Mouse (Mus musculus) cerebellum, postnatal 4 days (tissue): ENCODE data around the gene 4930572O03Rik.
"Not testable (repeated sequence)": the region's sequence is repeated elsewhere in the genome, so short reads cannot be mapped to it uniquely, and the experiment has no call there.

Experiments used
- DNase-seq, 2 experiments: peaks; one replicate each; pipeline ENCODE4 v3.0.0; 2022; ENCODE audit warnings: low spot score in 2 of 2, mixed read lengths in 1 of 2

Gene 4930572O03Rik

GRCm38 (mm10) chr5:15618764-15619163, 38.1 kb downstream of the 4930572O03Rik start, which contains the start of gene Speer4d:
TSS of gene Speer4d (plus strand) at chr5:15619064.
- DNase-seq = not testable (repeated sequence)

GRCm38 (mm10) chr5:15616195-15616594, 40.7 kb downstream of the 4930572O03Rik start:
- not testable (repeated sequence) for DNase-seq

GRCm38 (mm10) chr5:15610695-15611094, 46.2 kb downstream of the 4930572O03Rik start:
- DNase-seq = not testable (repeated sequence)

GRCm38 (mm10) chr5:15606677-15607076, 50.2 kb downstream of the 4930572O03Rik start:
- DNase-seq = not testable (repeated sequence)

- DNase-seq = not testable (repeated sequence)
Observed at GRCm38 (mm10) chr5:15603585-15603984, 53.3 kb downstream of the 4930572O03Rik start.

GRCm38 (mm10) chr5:15603008-15603407, 53.9 kb downstream of the 4930572O03Rik start:
- DNase-seq = not testable (repeated sequence)

- DNase-seq = not testable (repeated sequence)
Observed at GRCm38 (mm10) chr5:15602424-15602947, 54.4 kb downstream of the 4930572O03Rik start.
